Mouse (Mus musculus) R1 (cell line): Measurements from ENCODE around the gene Fgfr2.
A peak's percentile ranks its signal among the peaks of the same experiment; 100 is the strongest.

Experiments used
- DNase-seq: peaks from one replicate; pipeline ENCODE4 v3.0.0-alpha.2; 2018; ENCODE audit warnings: low read depth, low spot score

The Fgfr2 gene

DNA sequence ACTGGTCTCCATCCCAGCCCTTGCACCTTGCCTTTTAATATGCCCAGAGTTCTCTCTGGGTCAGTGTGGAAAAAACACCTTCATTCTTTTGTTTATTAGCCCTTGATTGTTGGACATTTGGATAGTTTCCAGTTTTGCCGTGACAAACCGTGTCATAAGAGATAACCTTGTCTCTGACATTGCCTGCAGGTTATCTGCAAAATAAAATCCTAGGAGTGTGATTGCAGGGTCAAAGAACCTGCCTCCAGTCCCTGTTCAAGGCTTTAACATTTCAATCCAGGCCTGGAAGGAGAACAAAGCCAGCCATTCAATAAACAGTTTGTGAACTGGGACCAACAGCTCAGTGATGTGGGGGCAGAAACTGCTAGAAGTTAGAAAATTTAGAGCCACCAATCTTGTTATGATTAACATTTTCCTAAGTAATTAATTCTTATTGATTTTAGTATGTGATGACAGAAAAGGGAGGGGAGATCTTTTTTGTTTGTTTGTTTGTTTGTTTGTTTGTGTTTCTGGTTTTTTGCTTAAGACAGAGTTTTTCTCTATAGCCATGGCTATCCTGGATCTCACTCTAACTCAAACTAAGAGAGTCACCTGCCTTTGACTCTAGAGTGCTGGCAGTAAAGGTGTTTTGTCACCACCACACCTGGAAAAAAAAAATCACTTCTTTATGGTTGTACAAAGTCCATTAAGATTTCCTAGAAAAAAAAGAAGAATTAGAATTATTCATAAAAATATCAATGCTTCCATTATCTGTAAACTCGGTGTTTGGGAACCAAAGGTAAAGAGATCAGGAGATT is 537.3 kb downstream of the Fgfr2 start:
- no peak for DNase-seq

- DNase-seq = no peak
Measured at GRCm38 (mm10) chr7:132581441-132581840, 541.7 kb downstream of the Fgfr2 start.

GRCm38 (mm10) chr7:132580511-132580910 is 542.6 kb downstream of the Fgfr2 start:
- DNase-seq = no peak

GRCm38 (mm10) chr7:132576891-132577290 is 546.3 kb downstream of the Fgfr2 start:
- DNase-seq = no peak

DNA sequence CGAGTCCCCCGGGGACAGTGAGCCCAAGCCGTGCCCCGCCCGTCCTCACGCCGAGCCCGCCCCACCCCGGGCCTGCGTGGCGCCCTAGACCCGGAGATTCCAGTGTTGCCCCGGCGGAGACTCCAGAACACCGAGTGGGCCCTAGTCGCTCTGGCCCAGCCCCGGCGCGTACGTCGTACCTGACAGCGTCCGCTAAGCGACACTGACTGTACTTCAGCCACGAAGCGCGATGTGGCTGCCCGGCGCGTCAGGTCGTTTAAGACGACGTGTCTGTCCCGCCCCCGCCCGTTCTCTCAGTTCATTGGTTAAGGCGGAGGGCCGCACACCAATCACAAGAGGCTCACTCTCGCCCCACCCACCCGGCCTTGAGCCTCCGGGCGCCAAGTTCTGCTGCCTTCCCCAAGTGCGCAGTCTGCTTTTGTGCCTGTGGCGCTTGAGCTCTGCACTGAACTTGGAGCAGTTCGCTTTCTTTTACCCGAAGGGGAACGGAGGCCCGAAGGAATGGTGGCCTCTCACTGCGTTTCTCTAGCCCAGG is 547.0 kb downstream of the Fgfr2 start, which contains the start of gene Oat:
Gene Oat, minus strand, starts transcription at position 283 of the 535 bp plus-strand sequence.
- peak; percentile 98 for DNase-seq

DNA sequence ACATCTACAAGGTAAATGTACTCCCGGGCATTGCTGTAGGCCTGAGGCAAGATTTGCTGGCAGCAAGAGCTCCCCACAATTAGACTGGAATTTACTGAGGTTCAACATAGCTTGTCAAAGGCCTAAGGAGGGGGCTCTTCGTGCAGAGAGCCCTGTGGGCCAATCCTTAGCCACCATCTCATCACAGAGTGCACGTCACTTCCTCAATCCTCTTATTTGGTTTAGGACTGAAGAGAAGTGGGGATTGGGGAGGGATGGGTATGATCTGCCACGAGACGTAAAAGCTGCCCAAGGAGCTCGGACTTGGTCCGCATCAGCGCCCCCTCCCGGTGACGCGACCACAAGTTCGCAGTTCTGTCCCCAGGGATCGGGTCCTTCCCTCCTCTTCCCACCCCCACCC is 547.5 kb downstream of the Fgfr2 start:
- DNase-seq = peak; percentile 93

GRCm38 (mm10) chr7:132574646-132575045 is 548.5 kb downstream of the Fgfr2 start:
- DNase-seq = no peak

- DNase-seq = no peak
Measured at GRCm38 (mm10) chr7:132573205-132573604, 549.9 kb downstream of the Fgfr2 start.

- DNase-seq = no peak
Measured at GRCm38 (mm10) chr7:132572738-132573137, 550.4 kb downstream of the Fgfr2 start.

DNA sequence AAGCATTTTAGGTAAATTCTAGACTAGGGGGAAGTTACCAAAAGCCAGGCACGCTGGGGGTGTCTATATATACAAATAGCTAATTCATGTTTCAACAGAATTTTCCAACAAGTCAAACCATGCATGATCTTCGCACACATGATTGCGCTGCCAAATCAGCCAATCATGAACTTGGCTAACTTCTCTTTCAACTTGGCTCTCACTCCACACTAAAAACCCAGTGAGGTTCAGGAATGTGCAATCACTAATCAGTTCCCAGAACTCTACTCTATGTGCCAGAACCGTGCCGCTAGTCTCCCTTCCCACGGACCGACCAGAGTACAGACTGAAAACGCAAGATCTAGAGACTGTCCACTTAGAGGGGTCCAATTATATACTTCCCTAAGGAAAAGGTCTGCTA is 551.7 kb downstream of the Fgfr2 start:
- DNase-seq = no peak

GRCm38 (mm10) chr7:132570071-132570470 is 553.1 kb downstream of the Fgfr2 start:
- no peak for DNase-seq

DNA sequence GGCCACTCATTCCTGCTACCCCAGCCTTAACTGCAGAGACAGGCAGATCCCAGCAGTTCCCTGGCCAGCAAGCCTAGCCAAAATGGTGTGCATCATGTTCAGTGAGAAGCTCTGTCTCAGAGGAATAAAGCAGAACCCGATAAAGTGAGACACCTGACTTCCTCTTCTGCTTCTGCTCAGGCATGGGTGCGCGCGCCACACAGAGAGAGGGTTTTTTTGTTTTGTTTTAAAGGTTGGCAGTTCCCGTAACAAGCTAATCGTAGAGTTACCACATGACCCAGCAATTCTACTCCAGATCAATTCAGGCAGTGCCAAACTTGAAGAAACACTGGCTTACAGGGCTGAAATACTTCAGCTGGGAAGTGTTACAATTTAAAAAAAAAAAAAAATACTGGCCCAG is 554.3 kb downstream of the Fgfr2 start:
- no peak for DNase-seq

GRCm38 (mm10) chr7:132565831-132566230 is 557.3 kb downstream of the Fgfr2 start:
- DNase-seq = no peak

DNA sequence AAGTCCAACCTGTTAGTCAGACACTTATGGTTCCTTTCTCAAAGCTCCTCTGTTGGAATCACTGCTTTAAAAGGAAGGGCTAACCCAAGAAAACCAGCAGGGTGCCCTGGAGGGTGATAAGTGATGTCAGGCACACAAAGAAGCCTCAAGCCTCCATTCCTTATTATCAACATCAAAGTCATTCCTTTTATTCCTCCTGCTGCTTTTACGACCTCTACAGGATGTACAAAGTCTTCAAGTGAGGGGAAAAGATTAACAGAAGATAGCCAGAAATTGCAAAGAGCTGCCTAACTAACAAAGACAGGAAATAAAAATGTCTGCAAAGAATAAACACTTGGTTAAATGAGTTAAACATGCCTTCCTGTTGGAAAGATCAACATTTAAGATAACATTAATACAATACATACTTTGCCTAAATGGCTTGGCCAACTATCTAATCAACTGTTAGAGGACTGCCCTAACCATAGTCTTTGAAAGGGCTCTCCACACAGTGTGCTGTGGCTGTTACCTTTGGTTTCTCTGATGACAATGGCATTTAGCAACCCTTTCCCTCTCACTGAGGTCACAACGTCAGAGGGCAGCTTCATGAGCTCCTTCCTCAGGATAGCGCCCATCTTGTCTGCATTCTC is 563.9 kb downstream of the Fgfr2 start:
- peak; percentile 16 for DNase-seq

- no peak for DNase-seq
Measured at GRCm38 (mm10) chr7:132558141-132558736, 564.9 kb downstream of the Fgfr2 start.

DNA sequence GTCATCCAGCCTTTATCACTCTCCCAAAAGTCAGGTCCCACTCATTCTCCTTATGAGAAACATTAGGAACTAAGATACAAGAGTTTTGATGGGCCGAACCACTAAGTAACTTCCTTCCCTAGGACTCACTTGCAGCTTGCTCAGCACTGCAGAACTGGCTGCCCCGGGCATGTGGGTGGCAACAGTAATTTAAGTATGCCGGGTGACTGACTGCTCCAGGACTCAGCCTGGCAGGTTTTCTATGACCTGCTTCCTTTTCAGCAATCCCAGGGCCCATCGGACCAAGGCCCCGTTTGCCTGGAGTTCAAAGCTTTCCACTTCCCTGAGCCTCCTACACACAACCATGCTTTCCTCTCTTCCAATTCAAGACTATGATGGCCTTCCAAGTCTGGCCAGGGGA is 566.6 kb downstream of the Fgfr2 start:
- no peak for DNase-seq

GRCm38 (mm10) chr7:132555911-132556310 is 567.2 kb downstream of the Fgfr2 start:
- no peak for DNase-seq

DNA sequence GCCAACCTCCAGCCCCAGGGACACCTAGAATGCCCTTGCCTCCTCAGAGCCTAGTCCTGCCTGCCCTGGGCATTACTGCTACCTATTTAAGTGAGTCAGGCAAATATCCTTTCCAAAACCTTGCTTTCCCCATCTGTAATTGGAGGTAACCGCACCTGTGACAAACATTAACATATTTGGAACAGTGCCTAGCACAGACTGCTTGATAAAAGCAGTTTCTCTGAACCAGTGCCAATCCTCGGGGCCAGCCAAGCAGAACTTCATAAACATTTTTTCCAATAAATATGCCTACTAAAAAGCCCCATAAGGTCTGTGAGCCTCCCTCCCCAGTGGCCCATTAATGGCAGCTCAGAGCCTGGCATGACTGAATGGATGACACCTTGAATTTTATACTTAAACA is 569.1 kb downstream of the Fgfr2 start:
- no peak for DNase-seq

DNA sequence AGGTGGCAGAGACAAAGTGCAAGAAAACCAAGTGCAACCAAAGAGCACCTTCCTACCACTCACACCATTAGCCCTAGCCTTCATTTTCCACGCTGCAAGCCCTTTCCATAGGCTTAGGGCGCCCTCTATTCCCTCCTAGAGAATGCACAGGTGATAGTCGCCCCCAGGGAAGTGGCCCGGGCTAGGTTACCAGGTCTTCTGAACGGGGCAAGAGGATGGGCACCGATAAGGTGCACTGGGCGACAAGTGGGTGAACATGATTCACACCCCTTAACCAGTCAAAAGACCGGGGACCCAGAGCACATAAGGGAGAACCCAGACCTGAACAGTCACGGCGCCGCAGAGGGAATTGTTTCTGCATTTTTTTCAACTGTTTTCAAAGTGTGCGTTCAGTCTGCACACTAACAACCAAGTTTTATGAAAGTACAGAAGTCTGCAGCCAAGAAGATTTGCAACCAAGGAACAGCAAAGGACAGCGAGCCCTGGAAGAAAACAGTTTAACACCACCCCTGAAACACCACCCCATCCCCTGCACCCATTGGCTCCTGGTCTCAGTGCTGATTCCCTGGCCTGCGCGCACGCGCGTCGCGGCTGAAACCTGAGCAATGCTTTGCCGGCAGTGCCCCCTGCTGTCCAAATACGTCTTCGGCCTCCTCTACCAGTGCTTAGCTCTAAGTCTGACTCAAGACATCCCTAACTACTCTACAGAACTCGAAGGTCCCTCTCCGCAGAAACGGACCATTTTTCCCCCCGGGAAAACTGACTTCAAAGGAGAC is 571.6 kb downstream of the Fgfr2 start:
- peak; percentile 92 for DNase-seq

DNA sequence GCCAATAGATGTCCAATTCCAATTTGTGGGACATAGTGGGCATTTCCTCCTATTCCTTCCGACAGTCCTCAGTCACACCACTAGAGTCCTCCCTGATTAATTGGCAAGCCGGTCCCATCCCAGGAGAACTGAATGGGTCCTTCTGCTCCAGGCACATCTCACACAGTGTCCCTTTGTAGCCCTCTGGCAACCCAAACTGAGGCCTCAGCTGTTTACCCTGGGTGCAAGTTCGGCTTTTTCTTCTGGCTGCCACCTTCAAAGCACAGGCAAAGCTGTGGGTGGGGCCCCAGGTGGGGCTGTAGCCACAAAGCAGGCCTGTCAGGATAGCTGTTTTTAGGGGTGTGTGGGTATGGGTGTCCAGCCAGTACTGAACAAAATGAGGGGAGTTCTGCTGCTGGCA is 576.0 kb downstream of the Fgfr2 start:
- no peak for DNase-seq

DNA sequence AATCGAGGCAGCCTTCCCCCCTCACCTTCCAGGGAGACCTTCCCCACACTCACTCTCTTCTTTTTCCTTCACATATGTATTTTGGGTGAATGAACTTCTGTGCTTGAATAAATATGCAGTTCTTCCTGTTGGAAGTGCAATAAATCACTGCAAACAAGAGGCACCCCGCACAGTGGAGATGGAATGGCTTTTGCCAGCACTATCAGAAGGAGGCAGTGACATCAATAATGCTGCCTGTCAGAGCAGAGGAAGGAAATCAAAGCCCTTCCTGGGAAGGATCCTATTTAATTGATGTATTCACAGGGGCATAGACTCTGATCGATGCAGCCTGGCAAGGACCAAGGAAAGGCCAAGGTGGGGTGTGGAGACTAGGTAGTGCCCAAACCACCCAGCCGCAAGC is 580.7 kb downstream of the Fgfr2 start:
- DNase-seq = no peak

GRCm38 (mm10) chr7:132541566-132541965 is 581.6 kb downstream of the Fgfr2 start:
- DNase-seq = no peak
